Mouse (Mus musculus): Measurements from ENCODE around the gene Rps27rt. TPM values are rescaled to one million over a fixed set of nuclear protein-coding genes. Genes with fewer than 3 reads are reported as not detected.
"Not testable (repeated sequence)": the region's sequence is repeated elsewhere in the genome, so short reads cannot be mapped to it uniquely, and the experiment has no call there.

The Rps27rt gene
- polyA plus RNA-seq (2016; fragmentation: Nextera tagmentation; extraction: Ambion mirVana) = 521 and 524 TPM in 2 replicates

- H3K4me2 ChIP-seq = no peak within 1 kb of the TSS
- no peak within 1 kb of the TSS for H3K4me3 ChIP-seq (replicated peaks)
- peaks cover 24% of the 10 kb centered on the region for H3K27me3 ChIP-seq
- H3K36me3 ChIP-seq = no peaks in the 10 kb centered on the region
- no peak within 1 kb of the TSS for H3K9ac ChIP-seq (replicated peaks)
- peaks cover 23% of the 10 kb centered on the region for H3K4me1 ChIP-seq (replicated peaks)
- WGBS = 92% methylated on average over 16 of the region's 16 CpGs
- no peak within 1 kb of the TSS for H3K27ac ChIP-seq
- no peak for ATAC-seq (ENCODE audit: insufficient number of reproducible peaks, insufficient read depth, low FRiP score, low TSS enrichment, low read depth)
- no peaks in the 10 kb centered on the region for H3K9me3 ChIP-seq
Measured at GRCm38 (mm10) chr9:114982689-114983360, at the start of gene Rps27rt. TSS of gene Rps27rt (minus strand) at chr9:114982739.

- not testable (repeated sequence) for H3K4me1 ChIP-seq (replicated peaks); H3K4me2 ChIP-seq; H3K36me3 ChIP-seq; H3K27ac ChIP-seq; H3K4me3 ChIP-seq (replicated peaks); H3K9me3 ChIP-seq; ATAC-seq (ENCODE audit: insufficient number of reproducible peaks, insufficient read depth, low FRiP score, low TSS enrichment, low read depth); H3K9ac ChIP-seq (replicated peaks); H3K27me3 ChIP-seq
- WGBS = 95% methylated on average over 1 of the region's 1 CpGs
Measured at GRCm38 (mm10) chr9:115031046-115031445, 48.5 kb upstream of the Rps27rt start.

GRCm38 (mm10) chr9:115030581-115030980 lies 48.0 kb upstream of the Rps27rt start:
- H3K4me2 ChIP-seq = no peak overlapping the region
- no peak overlapping the region for H3K4me3 ChIP-seq (replicated peaks)
- ATAC-seq (ENCODE audit: insufficient number of reproducible peaks, insufficient read depth, low FRiP score, low TSS enrichment, low read depth) = no peak
- no peak overlapping the region for H3K27ac ChIP-seq
- WGBS = 82% methylated on average over 4 of the region's 4 CpGs
- no peaks in the 10 kb centered on the region for H3K36me3 ChIP-seq
- H3K9me3 ChIP-seq = no peaks in the 10 kb centered on the region
- H3K27me3 ChIP-seq = no peaks in the 10 kb centered on the region
- no peak overlapping the region for H3K9ac ChIP-seq (replicated peaks)
- peaks cover 9% of the 10 kb centered on the region for H3K4me1 ChIP-seq (replicated peaks)

- ATAC-seq (ENCODE audit: insufficient number of reproducible peaks, insufficient read depth, low FRiP score, low TSS enrichment, low read depth) = no peak
- 0 out of 2 replicates have a peak overlapping the region, but pooled peaks have one; percentile 8 for H3K27ac ChIP-seq
- H3K27me3 ChIP-seq = no peaks in the 10 kb centered on the region
- 4% methylated on average over 3 of the region's 3 CpGs for WGBS
- no peak overlapping the region for H3K4me3 ChIP-seq (replicated peaks)
- peaks cover 9% of the 10 kb centered on the region for H3K4me1 ChIP-seq (replicated peaks)
- no peaks in the 10 kb centered on the region for H3K9me3 ChIP-seq
- H3K36me3 ChIP-seq = no peaks in the 10 kb centered on the region
- H3K9ac ChIP-seq (replicated peaks) = no peak overlapping the region
- H3K4me2 ChIP-seq = no peak overlapping the region
Measured at GRCm38 (mm10) chr9:115029307-115029706, 46.8 kb upstream of the Rps27rt start.

GRCm38 (mm10) chr9:115023708-115024383 lies 41.3 kb upstream of the Rps27rt start:
- no peak overlapping the region for H3K4me2 ChIP-seq
- ATAC-seq (ENCODE audit: insufficient number of reproducible peaks, insufficient read depth, low FRiP score, low TSS enrichment, low read depth) = no peak
- H3K27ac ChIP-seq = no peak overlapping the region
- no peak overlapping the region for H3K9ac ChIP-seq (replicated peaks)
- no peaks in the 10 kb centered on the region for H3K27me3 ChIP-seq
- no peaks in the 10 kb centered on the region for H3K36me3 ChIP-seq
- no peaks in the 10 kb centered on the region for H3K9me3 ChIP-seq
- 91% methylated on average over 10 of the region's 10 CpGs for WGBS
- no peak overlapping the region for H3K4me3 ChIP-seq (replicated peaks)
- no peaks in the 10 kb centered on the region for H3K4me1 ChIP-seq (replicated peaks)

GRCm38 (mm10) chr9:115023137-115023536 lies 40.6 kb upstream of the Rps27rt start:
- Histone ChIP-seq H3K9me3 (no peaks in the 10 kb centered on the region), H3K36me3 (no peaks in the 10 kb centered on the region), H3K27me3 (no peaks in the 10 kb centered on the region), H3K4me2 (no peak overlapping the region), H3K27ac (no peak overlapping the region), H3K9ac (replicated peaks) (no peak overlapping the region), H3K4me3 (replicated peaks) (no peak overlapping the region), H3K4me1 (replicated peaks) (peaks cover 4% of the 10 kb centered on the region; the same call in 1 of the 2 replicates)
- ATAC-seq (ENCODE audit: insufficient number of reproducible peaks, insufficient read depth, low FRiP score, low TSS enrichment, low read depth) = no peak
- WGBS = 79% methylated on average over 3 of the region's 3 CpGs

- Histone ChIP-seq H3K27ac (no peak overlapping the region), H3K4me3 (replicated peaks) (no peak overlapping the region), H3K36me3 (no peaks in the 10 kb centered on the region), H3K27me3 (no peaks in the 10 kb centered on the region), H3K9ac (replicated peaks) (no peak overlapping the region), H3K4me1 (replicated peaks) (peaks cover 4% of the 10 kb centered on the region; the same call in 1 of the 2 replicates), H3K4me2 (no peak overlapping the region), H3K9me3 (no peaks in the 10 kb centered on the region)
- 81% methylated on average over 2 of the region's 2 CpGs for WGBS
- ATAC-seq (ENCODE audit: insufficient number of reproducible peaks, insufficient read depth, low FRiP score, low TSS enrichment, low read depth) = no peak
Measured at GRCm38 (mm10) chr9:115021419-115021818, 38.9 kb upstream of the Rps27rt start.

- H3K4me1 ChIP-seq (replicated peaks) = peaks cover 4% of the 10 kb centered on the region; the same call in 1 of the 2 replicates
- no peak overlapping the region for H3K9ac ChIP-seq (replicated peaks)
- WGBS = 75% methylated on average over 7 of the region's 7 CpGs
- H3K27me3 ChIP-seq = no peaks in the 10 kb centered on the region
- H3K9me3 ChIP-seq = peaks cover 8% of the 10 kb centered on the region; the same call in 1 of the 2 replicates
- no peak for ATAC-seq (ENCODE audit: insufficient number of reproducible peaks, insufficient read depth, low FRiP score, low TSS enrichment, low read depth)
- H3K4me2 ChIP-seq = no peak overlapping the region
- no peaks in the 10 kb centered on the region for H3K36me3 ChIP-seq
- no peak overlapping the region for H3K4me3 ChIP-seq (replicated peaks)
- no peak overlapping the region for H3K27ac ChIP-seq
Measured at GRCm38 (mm10) chr9:115020141-115020540, 37.6 kb upstream of the Rps27rt start.

- H3K27ac ChIP-seq = peak overlapping the region; percentile 57
- no peaks in the 10 kb centered on the region for H3K36me3 ChIP-seq
- H3K9ac ChIP-seq (replicated peaks) = no peak overlapping the region
- H3K4me1 ChIP-seq (replicated peaks) = peaks cover 14% of the 10 kb centered on the region
- 35% methylated on average over 12 of the region's 12 CpGs for WGBS
- H3K27me3 ChIP-seq = no peaks in the 10 kb centered on the region
- ATAC-seq (ENCODE audit: insufficient number of reproducible peaks, insufficient read depth, low FRiP score, low TSS enrichment, low read depth) = no peak
- H3K4me3 ChIP-seq (replicated peaks) = no peak overlapping the region
- H3K9me3 ChIP-seq = peaks cover 21% of the 10 kb centered on the region
- no peak overlapping the region for H3K4me2 ChIP-seq
Measured at GRCm38 (mm10) chr9:115012367-115012766, 29.8 kb upstream of the Rps27rt start.

- Histone ChIP-seq H3K36me3 (no peaks in the 10 kb centered on the region), H3K9ac (replicated peaks) (no peak overlapping the region), H3K4me1 (replicated peaks) (peaks cover 20% of the 10 kb centered on the region), H3K27me3 (no peaks in the 10 kb centered on the region), H3K27ac (peak overlapping the region; percentile 63), H3K4me2 (no peak overlapping the region), H3K9me3 (peaks cover 13% of the 10 kb centered on the region), H3K4me3 (replicated peaks) (no peak overlapping the region)
- WGBS = 84% methylated on average over 7 of the region's 7 CpGs
- no peak for ATAC-seq (ENCODE audit: insufficient number of reproducible peaks, insufficient read depth, low FRiP score, low TSS enrichment, low read depth)
Measured at GRCm38 (mm10) chr9:115008194-115008593, 25.7 kb upstream of the Rps27rt start.

- WGBS = 74% methylated on average over 6 of the region's 6 CpGs
- no peak overlapping the region for H3K4me3 ChIP-seq (replicated peaks)
- peaks cover 20% of the 10 kb centered on the region for H3K4me1 ChIP-seq (replicated peaks)
- H3K9ac ChIP-seq (replicated peaks) = no peak overlapping the region
- peak overlapping the region; percentile 63 for H3K27ac ChIP-seq
- no peaks in the 10 kb centered on the region for H3K27me3 ChIP-seq
- no peaks in the 10 kb centered on the region for H3K36me3 ChIP-seq
- peaks cover 13% of the 10 kb centered on the region for H3K9me3 ChIP-seq
- H3K4me2 ChIP-seq = no peak overlapping the region
- no peak for ATAC-seq (ENCODE audit: insufficient number of reproducible peaks, insufficient read depth, low FRiP score, low TSS enrichment, low read depth)
Measured at GRCm38 (mm10) chr9:115007776-115008175, 25.2 kb upstream of the Rps27rt start.
